Mouse (Mus musculus) kidney, embryonic 15.5 days (tissue): ENCODE results near the gene Slc9a3r2. TPM values are rescaled to one million over a fixed set of nuclear protein-coding genes. Genes with fewer than 3 reads are reported as not detected.

Experiments
- ATAC-seq: fragments of 200-750 bp; cut with Nextera tagmentation; replicated peaks from 2 replicates; pipeline ENCODE4 v1.8.0; 2017; ENCODE audit warnings: moderate TSS enrichment; ENCODE audit not compliant: low FRiP score
- H3K27ac ChIP-seq: fragments of 300-500 bp; sonication (generic); 2 replicates; pipeline ENCODE4 v1.5.1; 2015; ENCODE audit warnings: mild to moderate bottlenecking, inconsistent platforms
- H3K27me3 ChIP-seq: fragments of 300-500 bp; sonication (generic); 2 replicates; pipeline ENCODE4 v1.6.1; 2015; ENCODE audit warnings: inconsistent platforms
- H3K36me3 ChIP-seq: fragments of 300-500 bp; sonication (generic); 2 replicates; pipeline ENCODE4 v1.6.1; 2015; ENCODE audit warnings: inconsistent platforms
- H3K4me1 ChIP-seq: fragments of 300-500 bp; sonication (generic); 2 replicates; pipeline ENCODE4 v1.6.1; 2015; ENCODE audit warnings: inconsistent platforms
- H3K4me2 ChIP-seq: fragments of 300-500 bp; sonication (generic); 2 replicates; pipeline ENCODE4 v1.6.1; 2015; ENCODE audit warnings: moderate library complexity, mild to moderate bottlenecking, inconsistent platforms
- H3K4me3 ChIP-seq: fragments of 300-500 bp; sonication (generic); replicated peaks from 2 replicates; pipeline ENCODE4 v1.5.1; 2015; ENCODE audit warnings: mild to moderate bottlenecking, inconsistent platforms
- H3K9ac ChIP-seq: fragments of 300-500 bp; sonication (generic); 2 replicates; pipeline ENCODE4 v1.6.1; 2015; ENCODE audit warnings: mild to moderate bottlenecking, inconsistent platforms
- H3K9me3 ChIP-seq: fragments of 300-500 bp; sonication (generic); replicated peaks from 2 replicates; pipeline ENCODE4 v1.6.1; 2016; ENCODE audit warnings: inconsistent platforms
- WGBS: fragments of 180-500 bp; shearing (Covaris S2); methylation state at CpG from one replicate; pipeline ENCODE4 v1.1.7; 2015; ENCODE audit warnings: mixed read lengths; 5-methylcytosine and 5-hydroxymethylcytosine counted together
- polyA plus RNA-seq: library from polyadenylated mRNA; unstranded; fragments of >200 nt; fragmentation: Nextera tagmentation; extraction: Ambion mirVana; gene quantifications from 2 replicates; pipeline ENCODE4 v1.2.1, GENCODE M21; 2015

Slc9a3r2 gene
- polyA plus RNA-seq, 1 experiment from 2014 or later: 106 TPM

- peak overlapping the region; percentile 81 for H3K4me2 ChIP-seq
- H3K27ac ChIP-seq: peak overlapping the region; percentile 94
- peak overlapping the region; percentile 75 for H3K4me3 ChIP-seq
- H3K4me1 ChIP-seq: peaks cover 30% of the 10 kb centered on the region
- H3K27me3 ChIP-seq: no peaks in the 10 kb centered on the region
- peaks cover 40% of the 10 kb centered on the region for H3K36me3 ChIP-seq
- peak overlapping the region; percentile 69 for H3K9ac ChIP-seq
- WGBS: 11% methylated on average over 22 of the region's 22 CpGs
- no peaks in the 10 kb centered on the region for H3K9me3 ChIP-seq
- ATAC-seq: peak; percentile 40
These were observed 17.2 kb downstream of the Slc9a3r2 start for GRCm38 (mm10) chr17:24632813-24633449.

DNA sequence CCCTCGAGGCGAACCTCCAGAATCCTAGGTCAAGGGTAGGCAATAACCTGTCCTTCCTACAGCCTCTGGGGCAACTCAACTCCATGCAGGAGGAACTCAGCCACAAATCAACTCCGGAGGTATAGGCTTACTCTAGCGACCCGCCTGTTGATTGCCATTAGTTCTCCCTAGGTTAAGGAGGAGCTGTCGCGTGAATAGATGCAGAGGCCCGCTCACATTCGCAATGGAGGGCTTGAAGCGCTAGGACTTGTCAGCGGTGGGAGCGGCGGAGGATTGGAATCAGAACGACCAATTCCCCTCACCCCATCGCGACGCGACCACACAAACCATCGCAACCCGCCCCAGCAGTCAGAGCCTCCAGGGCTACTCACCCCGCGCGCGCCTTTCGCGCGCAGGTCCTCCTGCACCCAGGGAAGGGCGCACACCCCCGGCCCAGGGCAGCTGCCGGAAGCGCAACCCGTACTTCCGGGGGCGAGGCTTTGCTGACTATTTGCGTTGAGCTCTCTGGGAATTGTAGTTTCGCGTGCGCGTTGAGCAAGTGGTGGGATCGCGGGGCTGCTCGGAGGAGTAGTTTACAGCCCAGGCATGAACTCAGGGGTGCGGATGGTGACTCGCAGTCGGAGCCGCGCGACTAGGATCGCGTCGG lies 17.8 kb downstream of the Slc9a3r2 start, which contains the start of the genes Tsc2 and Nthl1:
Gene Tsc2, minus strand, starts transcription at position 464 of the 646 bp plus-strand sequence.
Gene Nthl1, plus strand, starts transcription at position 514 of the 646 bp plus-strand sequence.
- peak within 1 kb of the TSS; percentile 69 for H3K9ac ChIP-seq
- peak within 1 kb of the TSS; percentile 81 for H3K4me2 ChIP-seq
- peak; percentile 86 for ATAC-seq
- peak within 1 kb of the TSS; percentile 75 for H3K4me3 ChIP-seq
- H3K4me1 ChIP-seq: peaks cover 30% of the 10 kb centered on the region
- H3K27ac ChIP-seq: peak within 1 kb of the TSS; percentile 94
- peaks cover 46% of the 10 kb centered on the region for H3K36me3 ChIP-seq
- no peaks in the 10 kb centered on the region for H3K9me3 ChIP-seq
- 1% methylated on average over 51 of the region's 51 CpGs for WGBS
- no peaks in the 10 kb centered on the region for H3K27me3 ChIP-seq

- no peak overlapping the region for H3K27ac ChIP-seq
- WGBS: 89% methylated on average over 14 of the region's 14 CpGs
- peaks cover 59% of the 10 kb centered on the region for H3K36me3 ChIP-seq
These were observed 20.1 kb downstream of the Slc9a3r2 start for GRCm38 (mm10) chr17:24630072-24630471.

GRCm38 (mm10) chr17:24628646-24629045 lies 21.5 kb downstream of the Slc9a3r2 start:
- Histone ChIP-seq H3K36me3 (peaks cover 74% of the 10 kb centered on the region), H3K9ac (no peak overlapping the region), H3K9me3 (no peaks in the 10 kb centered on the region), H3K27me3 (no peaks in the 10 kb centered on the region), H3K4me2 (no peak overlapping the region), H3K4me1 (peaks cover 21% of the 10 kb centered on the region), H3K27ac (no peak overlapping the region), H3K4me3 (no peak overlapping the region)
- ATAC-seq: no peak
- 59% methylated on average over 5 of the region's 5 CpGs for WGBS

More at GRCm38 (mm10) chr17:24630072-24630471, 20.1 kb downstream of the Slc9a3r2 start:
- Histone ChIP-seq H3K27me3 (no peaks in the 10 kb centered on the region), H3K4me1 (peaks cover 30% of the 10 kb centered on the region), H3K4me3 (no peak overlapping the region), H3K4me2 (no peak overlapping the region), H3K9ac (no peak overlapping the region), H3K9me3 (no peaks in the 10 kb centered on the region)
- ATAC-seq: no peak

- Histone ChIP-seq H3K9me3 (no peaks in the 10 kb centered on the region), H3K27ac (no peak overlapping the region), H3K36me3 (peaks cover 99% of the 10 kb centered on the region), H3K4me2 (no peak overlapping the region), H3K4me3 (no peak overlapping the region), H3K4me1 (0 out of 2 replicates have a peak, but pooled peaks cover 6% of the 10 kb centered on the region), H3K27me3 (no peaks in the 10 kb centered on the region), H3K9ac (no peak overlapping the region)
- ATAC-seq: no peak
- WGBS: 94% methylated on average over 8 of the region's 8 CpGs
These were observed 24.7 kb downstream of the Slc9a3r2 start for GRCm38 (mm10) chr17:24625472-24625871.

DNA sequence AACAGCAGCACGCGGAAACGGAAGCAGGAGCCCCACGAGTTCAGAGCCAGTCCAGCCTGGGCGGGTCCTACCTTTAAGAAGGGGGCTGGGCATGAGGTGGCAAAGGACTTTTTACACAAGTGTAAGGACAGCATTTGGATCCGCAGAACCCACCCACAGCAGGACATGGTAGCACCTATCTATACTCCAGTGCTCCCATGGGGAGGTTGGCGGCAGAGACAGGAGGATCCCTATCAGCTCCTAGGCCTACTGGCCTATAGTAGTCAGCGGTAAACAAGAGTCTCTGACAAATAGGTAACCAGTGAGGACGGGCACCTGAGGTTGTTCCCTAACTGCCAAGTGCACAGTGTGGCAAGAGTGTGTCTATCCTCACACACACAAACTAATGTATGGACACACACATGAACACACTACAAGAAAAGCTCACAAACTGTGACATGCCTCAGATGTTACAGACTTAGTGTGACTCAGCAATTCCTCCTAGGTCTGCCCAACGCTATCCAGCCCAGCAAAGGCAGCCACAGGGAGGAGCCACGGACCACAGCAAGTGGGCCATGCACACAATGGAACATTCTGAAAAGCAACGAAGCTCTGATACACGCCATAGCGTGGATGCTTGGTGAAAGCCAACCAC lies 32.4 kb downstream of the Slc9a3r2 start:
- peak; percentile 29; the same call in 1 of the 2 replicates for ATAC-seq
- H3K4me1 ChIP-seq: no peaks in the 10 kb centered on the region
- H3K9me3 ChIP-seq: no peaks in the 10 kb centered on the region
- no peaks in the 10 kb centered on the region for H3K27me3 ChIP-seq
- no peak overlapping the region for H3K9ac ChIP-seq
- peaks cover 95% of the 10 kb centered on the region for H3K36me3 ChIP-seq
- no peak overlapping the region for H3K4me2 ChIP-seq
- 85% methylated on average over 14 of the region's 14 CpGs for WGBS
- H3K4me3 ChIP-seq: no peak overlapping the region
- no peak overlapping the region for H3K27ac ChIP-seq

GRCm38 (mm10) chr17:24610711-24611110 lies 39.4 kb downstream of the Slc9a3r2 start:
- peaks cover 68% of the 10 kb centered on the region for H3K36me3 ChIP-seq
- H3K9ac ChIP-seq: no peak overlapping the region
- H3K4me2 ChIP-seq: no peak overlapping the region
- no peaks in the 10 kb centered on the region for H3K4me1 ChIP-seq
- no peaks in the 10 kb centered on the region for H3K9me3 ChIP-seq
- WGBS: 71% methylated on average over 2 of the region's 2 CpGs
- H3K27ac ChIP-seq: no peak overlapping the region
- no peaks in the 10 kb centered on the region for H3K27me3 ChIP-seq
- no peak overlapping the region for H3K4me3 ChIP-seq
- no peak for ATAC-seq

DNA sequence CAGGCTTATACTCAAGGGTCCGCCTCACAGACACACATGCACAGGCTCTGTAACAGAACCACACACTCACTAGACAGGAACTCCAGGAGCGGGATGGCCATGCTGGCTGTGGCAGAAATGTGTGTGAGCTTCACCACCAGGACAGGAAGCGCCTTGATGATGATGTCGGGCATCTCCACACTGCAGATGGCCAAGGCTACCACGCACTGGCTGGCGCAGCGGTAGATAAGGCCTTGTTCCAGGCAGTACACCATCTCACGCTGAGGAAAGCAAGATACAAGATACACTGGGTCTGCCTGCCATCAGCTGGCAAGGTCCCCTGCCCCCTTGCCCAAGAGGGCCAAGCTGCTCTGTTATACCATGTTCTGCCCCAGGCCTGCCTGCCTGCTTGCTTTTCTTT lies 41.3 kb downstream of the Slc9a3r2 start:
- 96% methylated on average over 8 of the region's 8 CpGs for WGBS
- ATAC-seq: 0 out of 2 replicates have a peak, but pooled peaks have one; percentile 46

GRCm38 (mm10) chr17:24608370-24608769 lies 41.8 kb downstream of the Slc9a3r2 start:
- Histone ChIP-seq H3K36me3 (peaks cover 68% of the 10 kb centered on the region), H3K4me1 (no peaks in the 10 kb centered on the region), H3K27me3 (no peaks in the 10 kb centered on the region), H3K27ac (no peak overlapping the region), H3K9ac (no peak overlapping the region), H3K9me3 (no peaks in the 10 kb centered on the region), H3K4me2 (no peak overlapping the region), H3K4me3 (no peak overlapping the region)
- WGBS: 94% methylated on average over 4 of the region's 4 CpGs
- no peak for ATAC-seq

More for the DNA sequence above, 41.3 kb downstream of the Slc9a3r2 start:
- no peak overlapping the region for H3K4me2 ChIP-seq
- no peaks in the 10 kb centered on the region for H3K4me1 ChIP-seq
- H3K27me3 ChIP-seq: no peaks in the 10 kb centered on the region
- no peak overlapping the region for H3K9ac ChIP-seq
- no peak overlapping the region for H3K4me3 ChIP-seq
- H3K36me3 ChIP-seq: peaks cover 68% of the 10 kb centered on the region
- no peaks in the 10 kb centered on the region for H3K9me3 ChIP-seq
- H3K27ac ChIP-seq: no peak overlapping the region

DNA sequence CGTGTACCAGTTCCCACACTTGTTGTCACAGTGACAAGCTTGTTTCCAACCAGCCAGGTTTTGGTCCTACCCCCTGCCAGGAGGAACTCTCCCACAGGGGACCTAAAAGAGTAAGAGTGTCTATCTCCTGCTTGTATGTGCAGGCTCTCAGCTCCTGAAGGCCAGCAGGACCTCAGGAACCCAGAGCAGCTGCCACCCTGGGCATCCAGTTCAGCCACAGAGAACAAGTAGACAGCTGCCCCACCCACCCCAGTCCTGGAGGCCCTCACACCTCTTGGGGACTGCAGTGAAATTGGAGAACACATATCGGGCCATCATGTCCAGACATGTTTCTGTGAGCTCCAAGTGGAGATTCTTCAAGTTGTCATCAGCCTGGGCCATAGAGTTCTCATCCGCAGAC lies 45.6 kb downstream of the Slc9a3r2 start:
- Histone ChIP-seq H3K27me3 (no peaks in the 10 kb centered on the region), H3K36me3 (peaks cover 94% of the 10 kb centered on the region), H3K9ac (no peak overlapping the region), H3K27ac (no peak overlapping the region), H3K4me3 (no peak overlapping the region), H3K4me1 (no peaks in the 10 kb centered on the region), H3K4me2 (no peak overlapping the region), H3K9me3 (no peaks in the 10 kb centered on the region)
- WGBS: 82% methylated on average over 3 of the region's 3 CpGs
- no peak for ATAC-seq

DNA sequence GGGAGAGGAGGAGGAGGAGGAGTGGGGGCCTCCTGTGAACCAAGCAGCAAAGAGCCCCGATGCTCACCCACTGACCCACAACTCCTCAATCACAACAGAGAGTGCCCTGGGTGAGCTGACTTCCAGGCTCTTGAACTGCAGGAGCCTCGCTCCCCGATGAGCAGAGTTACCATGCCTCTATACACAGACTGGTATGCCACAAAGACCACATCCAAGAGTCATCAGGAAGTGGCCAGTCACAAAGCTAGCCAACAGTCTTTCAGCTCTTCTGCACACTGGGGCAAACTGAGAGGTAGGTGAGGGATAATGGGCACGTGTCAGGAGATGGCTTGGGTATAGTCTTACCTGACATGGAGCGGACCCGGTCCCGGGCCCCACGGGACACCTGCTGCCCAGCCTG lies 46.2 kb downstream of the Slc9a3r2 start:
- no peak for ATAC-seq
- H3K9ac ChIP-seq: no peak overlapping the region
- no peaks in the 10 kb centered on the region for H3K9me3 ChIP-seq
- 89% methylated on average over 8 of the region's 8 CpGs for WGBS
- no peak overlapping the region for H3K4me3 ChIP-seq
- H3K27me3 ChIP-seq: no peaks in the 10 kb centered on the region
- no peak overlapping the region for H3K4me2 ChIP-seq
- no peaks in the 10 kb centered on the region for H3K4me1 ChIP-seq
- H3K36me3 ChIP-seq: peaks cover 99% of the 10 kb centered on the region
- no peak overlapping the region for H3K27ac ChIP-seq

DNA sequence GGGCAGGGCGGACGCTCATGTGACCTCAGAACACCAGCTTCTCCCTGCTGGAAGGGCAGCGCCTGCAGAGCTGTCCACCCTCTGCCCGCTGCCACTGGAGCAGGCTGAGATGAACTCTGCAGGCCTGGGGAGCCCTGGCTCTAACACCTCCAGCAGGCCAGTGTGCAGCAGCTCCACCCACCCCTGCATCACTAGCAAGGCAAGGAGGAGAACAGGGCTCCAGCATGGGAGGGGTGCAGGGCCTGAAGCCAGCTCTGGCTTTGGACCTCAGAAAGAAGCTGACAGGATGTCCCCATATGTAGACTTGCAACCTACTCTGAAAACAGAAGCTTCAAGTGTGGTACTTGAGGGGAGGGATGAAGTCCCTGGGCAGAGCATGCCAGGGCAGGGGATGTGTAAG lies 49.6 kb downstream of the Slc9a3r2 start:
- no peak for ATAC-seq
- Histone ChIP-seq H3K36me3 (peaks cover 99% of the 10 kb centered on the region), H3K27ac (no peak overlapping the region), H3K9me3 (no peaks in the 10 kb centered on the region), H3K27me3 (no peaks in the 10 kb centered on the region), H3K9ac (no peak overlapping the region), H3K4me1 (no peaks in the 10 kb centered on the region), H3K4me3 (no peak overlapping the region), H3K4me2 (no peak overlapping the region)
- 94% methylated on average over 4 of the region's 4 CpGs for WGBS
